Mouse (Mus musculus): ENCODE results near the gene Tmem80. TPM values are rescaled to one million over a fixed set of nuclear protein-coding genes. Genes with fewer than 3 reads are reported as not detected.

Gene Tmem80
- polyA plus RNA-seq, 1 experiment from 2014 or later = 66.0 TPM

- no peak overlapping the region for H3K9ac ChIP-seq
- H3K9me3 ChIP-seq (replicated peaks) = no peaks in the 10 kb centered on the region
- H3K27ac ChIP-seq = no peak overlapping the region
- WGBS = 87% methylated on average over 4 of the region's 4 CpGs
- no peak overlapping the region for H3K4me3 ChIP-seq
- no peaks in the 10 kb centered on the region for H3K4me1 ChIP-seq
- H3K36me3 ChIP-seq (ENCODE audit: poor library complexity, severe bottlenecking) = no peaks in the 10 kb centered on the region
- no peak overlapping the region for H3K4me2 ChIP-seq
- peaks cover 11% of the 10 kb centered on the region for H3K27me3 ChIP-seq
- no peak for ATAC-seq
Observed at GRCm38 (mm10) chr7:141367358-141367757, 39.8 kb downstream of the Tmem80 start.

GRCm38 (mm10) chr7:141369918-141370317 lies 42.4 kb downstream of the Tmem80 start:
- H3K4me2 ChIP-seq = no peak overlapping the region
- no peaks in the 10 kb centered on the region for H3K9me3 ChIP-seq (replicated peaks)
- H3K9ac ChIP-seq = no peak overlapping the region
- ATAC-seq = no peak
- WGBS = 53% methylated on average over 5 of the region's 5 CpGs
- H3K4me3 ChIP-seq = no peak overlapping the region
- no peaks in the 10 kb centered on the region for H3K36me3 ChIP-seq (ENCODE audit: poor library complexity, severe bottlenecking)
- H3K4me1 ChIP-seq = no peaks in the 10 kb centered on the region
- H3K27ac ChIP-seq = no peak overlapping the region
- H3K27me3 ChIP-seq = no peaks in the 10 kb centered on the region

- WGBS = 79% methylated on average over 6 of the region's 6 CpGs
- H3K4me2 ChIP-seq = no peak overlapping the region
Observed at GRCm38 (mm10) chr7:141371942-141372595, 44.5 kb downstream of the Tmem80 start.

GRCm38 (mm10) chr7:141373611-141374010 lies 46.1 kb downstream of the Tmem80 start:
- H3K36me3 ChIP-seq (ENCODE audit: poor library complexity, severe bottlenecking) = no peaks in the 10 kb centered on the region
- WGBS = 16% methylated on average over 6 of the region's 6 CpGs
- no peak for ATAC-seq

More at GRCm38 (mm10) chr7:141371942-141372595, 44.5 kb downstream of the Tmem80 start:
- no peak for ATAC-seq
- Histone ChIP-seq H3K9me3 (replicated peaks) (no peaks in the 10 kb centered on the region), H3K9ac (no peak overlapping the region), H3K4me3 (no peak overlapping the region), H3K27ac (no peak overlapping the region), H3K36me3 (ENCODE audit: poor library complexity, severe bottlenecking) (no peaks in the 10 kb centered on the region), H3K4me1 (no peaks in the 10 kb centered on the region), H3K27me3 (no peaks in the 10 kb centered on the region; the same call in 1 of the 2 replicates)

GRCm38 (mm10) chr7:141374399-141374798 lies 46.9 kb downstream of the Tmem80 start:
- no peaks in the 10 kb centered on the region for H3K9me3 ChIP-seq (replicated peaks)
- no peaks in the 10 kb centered on the region for H3K4me1 ChIP-seq
- H3K4me2 ChIP-seq = no peak overlapping the region
- H3K27ac ChIP-seq = no peak overlapping the region
- no peaks in the 10 kb centered on the region for H3K36me3 ChIP-seq (ENCODE audit: poor library complexity, severe bottlenecking)
- no peak overlapping the region for H3K4me3 ChIP-seq
- ATAC-seq = no peak
- H3K9ac ChIP-seq = no peak overlapping the region
- H3K27me3 ChIP-seq = no peaks in the 10 kb centered on the region; the same call in 1 of the 2 replicates

More at GRCm38 (mm10) chr7:141373611-141374010, 46.1 kb downstream of the Tmem80 start:
- Histone ChIP-seq H3K9me3 (replicated peaks) (no peaks in the 10 kb centered on the region), H3K4me1 (no peaks in the 10 kb centered on the region), H3K4me2 (no peak overlapping the region), H3K9ac (no peak overlapping the region), H3K4me3 (no peak overlapping the region), H3K27me3 (no peaks in the 10 kb centered on the region; the same call in 1 of the 2 replicates), H3K27ac (no peak overlapping the region)

GRCm38 (mm10) chr7:141379584-141379983 lies 52.0 kb downstream of the Tmem80 start:
- Histone ChIP-seq H3K36me3 (ENCODE audit: poor library complexity, severe bottlenecking) (no peaks in the 10 kb centered on the region), H3K27me3 (peaks cover 12% of the 10 kb centered on the region), H3K9me3 (replicated peaks) (no peaks in the 10 kb centered on the region), H3K4me3 (no peak overlapping the region), H3K4me2 (no peak overlapping the region), H3K27ac (no peak overlapping the region), H3K4me1 (no peaks in the 10 kb centered on the region), H3K9ac (no peak overlapping the region)
- WGBS = 67% methylated on average over 4 of the region's 4 CpGs
- ATAC-seq = no peak

GRCm38 (mm10) chr7:141381068-141381835 lies 53.7 kb downstream of the Tmem80 start:
- no peak overlapping the region for H3K9ac ChIP-seq
- no peak overlapping the region for H3K27ac ChIP-seq
- H3K27me3 ChIP-seq = peaks cover 12% of the 10 kb centered on the region
- no peak overlapping the region for H3K4me3 ChIP-seq
- H3K4me1 ChIP-seq = no peaks in the 10 kb centered on the region
- no peak for ATAC-seq
- no peaks in the 10 kb centered on the region for H3K9me3 ChIP-seq (replicated peaks)
- 80% methylated on average over 4 of the region's 4 CpGs for WGBS
- no peaks in the 10 kb centered on the region for H3K36me3 ChIP-seq (ENCODE audit: poor library complexity, severe bottlenecking)
- no peak overlapping the region for H3K4me2 ChIP-seq

Other genes starting within 250 kb of the Tmem80 start
- 0.25 TPM in 1 of 2 replicates, not detected in the other for gene Pkp3, start 249.5 kb upstream of the Tmem80 start, polyA plus RNA-seq (2015; fragmentation: Nextera tagmentation; extraction: Ambion mirVana)
- 1.5 and 1.7 TPM in 2 replicates for gene Sigirr, start 227.2 kb upstream of the Tmem80 start, polyA plus RNA-seq (2015; fragmentation: Nextera tagmentation; extraction: Ambion mirVana)
- gene Ano9, start 209.9 kb upstream of the Tmem80 start, polyA plus RNA-seq (2015; fragmentation: Nextera tagmentation; extraction: Ambion mirVana) = 0.13 TPM in 1 of 2 replicates, not detected in the other
- 61.1 and 69.5 TPM in 2 replicates for gene Ptdss2, start 205.4 kb upstream of the Tmem80 start, polyA plus RNA-seq (2015; fragmentation: Nextera tagmentation; extraction: Ambion mirVana)
- gene Rnh1, start 154.9 kb upstream of the Tmem80 start, polyA plus RNA-seq (2015; fragmentation: Nextera tagmentation; extraction: Ambion mirVana) = 40.7 and 45.2 TPM in 2 replicates
- gene Hras, start 133.7 kb upstream of the Tmem80 start, polyA plus RNA-seq (2015; fragmentation: Nextera tagmentation; extraction: Ambion mirVana) = 67.2 and 73.9 TPM in 2 replicates
- 12.6 and 17.3 TPM in 2 replicates for gene Lrrc56, start 133.6 kb upstream of the Tmem80 start, polyA plus RNA-seq (2015; fragmentation: Nextera tagmentation; extraction: Ambion mirVana)
- 2.1 and 2.3 TPM in 2 replicates for gene Lmntd2, start 113.7 kb upstream of the Tmem80 start, polyA plus RNA-seq (2015; fragmentation: Nextera tagmentation; extraction: Ambion mirVana)
- 29.4 and 33.8 TPM in 2 replicates for gene Rassf7, start 111.9 kb upstream of the Tmem80 start, polyA plus RNA-seq (2015; fragmentation: Nextera tagmentation; extraction: Ambion mirVana)
- gene Phrf1, start 99.0 kb upstream of the Tmem80 start, polyA plus RNA-seq (2015; fragmentation: Nextera tagmentation; extraction: Ambion mirVana) = 82.4 and 91.3 TPM in 2 replicates
- gene Irf7, start 61.3 kb upstream of the Tmem80 start, polyA plus RNA-seq (2015; fragmentation: Nextera tagmentation; extraction: Ambion mirVana) = 1.0 and 1.1 TPM in 2 replicates
- gene Cdhr5, start 51.0 kb upstream of the Tmem80 start, polyA plus RNA-seq (2015; fragmentation: Nextera tagmentation; extraction: Ambion mirVana) = not detected in 2 replicates
- 0.60 and 0.62 TPM in 2 replicates for gene Sct, start 48.6 kb upstream of the Tmem80 start, polyA plus RNA-seq (2015; fragmentation: Nextera tagmentation; extraction: Ambion mirVana)
- gene Drd4, start 35.7 kb upstream of the Tmem80 start, polyA plus RNA-seq (2015; fragmentation: Nextera tagmentation; extraction: Ambion mirVana) = 0.55 and 0.70 TPM in 2 replicates
- 88.1 and 105 TPM in 2 replicates for gene Deaf1, start within 50 bp of the Tmem80 start, polyA plus RNA-seq (2015; fragmentation: Nextera tagmentation; extraction: Ambion mirVana)
- 0.43 and 0.64 TPM in 2 replicates for gene Eps8l2, start 11.1 kb downstream of the Tmem80 start, polyA plus RNA-seq (2015; fragmentation: Nextera tagmentation; extraction: Ambion mirVana)
- gene Taldo1, start 64.5 kb downstream of the Tmem80 start, polyA plus RNA-seq (2015; fragmentation: Nextera tagmentation; extraction: Ambion mirVana) = 386 and 415 TPM in 2 replicates
- gene Gatd1, start 86.4 kb downstream of the Tmem80 start, polyA plus RNA-seq (2015; fragmentation: Nextera tagmentation; extraction: Ambion mirVana) = 53.2 and 55.6 TPM in 2 replicates
- 27.3 and 27.5 TPM in 2 replicates for gene Cend1, start 101.8 kb downstream of the Tmem80 start, polyA plus RNA-seq (2015; fragmentation: Nextera tagmentation; extraction: Ambion mirVana)
- gene Slc25a22, start 110.2 kb downstream of the Tmem80 start, polyA plus RNA-seq (2015; fragmentation: Nextera tagmentation; extraction: Ambion mirVana) = 58.2 and 65.1 TPM in 2 replicates
- gene Pidd1, start 116.3 kb downstream of the Tmem80 start, polyA plus RNA-seq (2015; fragmentation: Nextera tagmentation; extraction: Ambion mirVana) = 10.9 and 13.4 TPM in 2 replicates
- gene Rplp2, start 119.6 kb downstream of the Tmem80 start, polyA plus RNA-seq (2015; fragmentation: Nextera tagmentation; extraction: Ambion mirVana) = 939 and 1,119 TPM in 2 replicates
- 19.5 and 21.0 TPM in 2 replicates for gene Pnpla2, start 127.5 kb downstream of the Tmem80 start, polyA plus RNA-seq (2015; fragmentation: Nextera tagmentation; extraction: Ambion mirVana)
- 3.2 and 6.0 TPM in 2 replicates for gene Cracr2b, start 133.4 kb downstream of the Tmem80 start, polyA plus RNA-seq (2015; fragmentation: Nextera tagmentation; extraction: Ambion mirVana)
- 12.0 and 14.3 TPM in 2 replicates for gene Cd151, start 139.7 kb downstream of the Tmem80 start, polyA plus RNA-seq (2015; fragmentation: Nextera tagmentation; extraction: Ambion mirVana)
- 76.5 and 89.5 TPM in 2 replicates for gene Polr2l, start 147.4 kb downstream of the Tmem80 start, polyA plus RNA-seq (2015; fragmentation: Nextera tagmentation; extraction: Ambion mirVana)
- gene Tspan4, start 147.5 kb downstream of the Tmem80 start, polyA plus RNA-seq (2015; fragmentation: Nextera tagmentation; extraction: Ambion mirVana) = 18.0 and 20.0 TPM in 2 replicates
- 24.3 and 31.8 TPM in 2 replicates for gene Chid1, start 212.1 kb downstream of the Tmem80 start, polyA plus RNA-seq (2015; fragmentation: Nextera tagmentation; extraction: Ambion mirVana)
- 83.2 and 93.1 TPM in 2 replicates for gene Ap2a2, start 234.4 kb downstream of the Tmem80 start, polyA plus RNA-seq (2015; fragmentation: Nextera tagmentation; extraction: Ambion mirVana)